Mouse (Mus musculus) urinary bladder, adult 18-20 months (tissue): ENCODE measurements around the gene Dtx3.

ENCODE experiments used
- DNase-seq, 2 experiments: peaks; one replicate each; pipeline ENCODE4 v3.0.0; 2022; ENCODE audit warnings: low spot score in 2 of 2, mixed read lengths in 2 of 2

Gene Dtx3

GRCm38 (mm10) chr10:127195328-127196129, at the start of gene Dtx3:
Dtx3 (minus strand) TSS chr10:127195728.
- peak in 1 of 2 experiments; percentile 26 for DNase-seq

- no peak for DNase-seq
These were observed 42.8 kb upstream of the Dtx3 start for GRCm38 (mm10) chr10:127238241-127238824.

GRCm38 (mm10) chr10:127236541-127236940, 41.0 kb upstream of the Dtx3 start:
- no peak for DNase-seq

- no peak for DNase-seq
These were observed 37.6 kb upstream of the Dtx3 start for GRCm38 (mm10) chr10:127233141-127233540.

- DNase-seq: no peak
These were observed 36.2 kb upstream of the Dtx3 start for GRCm38 (mm10) chr10:127231741-127232140.

- DNase-seq: no peak
These were observed 35.2 kb upstream of the Dtx3 start for GRCm38 (mm10) chr10:127230693-127231092.

- DNase-seq: peak in 1 of 2 experiments; percentile 10
These were observed 33.4 kb upstream of the Dtx3 start for GRCm38 (mm10) chr10:127228897-127229296.

- DNase-seq: no peak
These were observed 31.6 kb upstream of the Dtx3 start for GRCm38 (mm10) chr10:127227163-127227562.

- no peak for DNase-seq
These were observed 30.9 kb upstream of the Dtx3 start for GRCm38 (mm10) chr10:127226318-127226895.

GRCm38 (mm10) chr10:127225732-127226131, 30.2 kb upstream of the Dtx3 start:
- DNase-seq: no peak

- no peak for DNase-seq
These were observed 29.7 kb upstream of the Dtx3 start for GRCm38 (mm10) chr10:127225213-127225612.

- DNase-seq: no peak
These were observed 22.8 kb upstream of the Dtx3 start for GRCm38 (mm10) chr10:127218339-127218738.

GRCm38 (mm10) chr10:127217177-127217576, 21.6 kb upstream of the Dtx3 start:
- DNase-seq: no peak

GRCm38 (mm10) chr10:127216456-127216855, 20.9 kb upstream of the Dtx3 start:
- DNase-seq: no peak

- no peak for DNase-seq
These were observed 18.9 kb upstream of the Dtx3 start for GRCm38 (mm10) chr10:127214422-127214803.

GRCm38 (mm10) chr10:127213704-127214421, 18.3 kb upstream of the Dtx3 start:
- DNase-seq: no peak

GRCm38 (mm10) chr10:127213272-127213671, 17.7 kb upstream of the Dtx3 start:
- DNase-seq: no peak

- peak; percentile 91 to 92 for DNase-seq
These were observed 15.9 kb upstream of the Dtx3 start, which contains the start of gene Pip4k2c for GRCm38 (mm10) chr10:127211414-127211854. Pip4k2c (minus strand) TSS chr10:127211585.

GRCm38 (mm10) chr10:127210961-127211405, 15.5 kb upstream of the Dtx3 start:
- DNase-seq: no peak

- DNase-seq: no peak
These were observed 14.5 kb upstream of the Dtx3 start for GRCm38 (mm10) chr10:127209928-127210570.

- no peak for DNase-seq
These were observed 13.4 kb upstream of the Dtx3 start for GRCm38 (mm10) chr10:127208921-127209320.
